Mouse (Mus musculus) retina, embryonic 14.5 days (tissue): ENCODE data around the gene Eif1.
A peak's percentile ranks its signal among the peaks of the same experiment; 100 is the strongest.
"Not testable (repeated sequence)": the region's sequence is repeated elsewhere in the genome, so short reads cannot be mapped to it uniquely, and the experiment has no call there.

Source experiments
- DNase-seq: peaks from one replicate; pipeline ENCODE4 v3.0.0-alpha.2; 2015; ENCODE audit warnings: low spot score

The Eif1 gene

GRCm38 (mm10) chr11:100312096-100312679 is 7.5 kb upstream of the Eif1 start:
- DNase-seq, result no peak

- DNase-seq, result no peak
These were observed 6.3 kb upstream of the Eif1 start for GRCm38 (mm10) chr11:100313424-100313823.

GRCm38 (mm10) chr11:100315439-100315838 is 4.2 kb upstream of the Eif1 start:
- DNase-seq, result no peak

GRCm38 (mm10) chr11:100317826-100318380 is 1.8 kb upstream of the Eif1 start:
- no peak for DNase-seq

- DNase-seq, result no peak
These were observed 895 bp upstream of the Eif1 start for GRCm38 (mm10) chr11:100318529-100319451.

GRCm38 (mm10) chr11:100320172-100320630 is 516 bp downstream of the Eif1 start:
- peak; percentile 95 for DNase-seq

GRCm38 (mm10) chr11:100320701-100321410 is 1.2 kb downstream of the Eif1 start:
- not testable (repeated sequence) for DNase-seq

- not testable (repeated sequence) for DNase-seq
These were observed 2.0 kb downstream of the Eif1 start for GRCm38 (mm10) chr11:100321479-100322305.

- no peak for DNase-seq
These were observed 3.0 kb downstream of the Eif1 start for GRCm38 (mm10) chr11:100322591-100323258.

GRCm38 (mm10) chr11:100323578-100323977 is 3.9 kb downstream of the Eif1 start:
- DNase-seq, result peak; percentile 85

GRCm38 (mm10) chr11:100325062-100325629 is 5.5 kb downstream of the Eif1 start:
- peak; percentile 16 for DNase-seq

- no peak for DNase-seq
These were observed 7.6 kb downstream of the Eif1 start for GRCm38 (mm10) chr11:100327316-100327715.

GRCm38 (mm10) chr11:100327761-100328160 is 8.1 kb downstream of the Eif1 start:
- DNase-seq, result no peak

- no peak for DNase-seq
These were observed 10.6 kb downstream of the Eif1 start for GRCm38 (mm10) chr11:100330235-100330634.

- not testable (repeated sequence) for DNase-seq
These were observed 11.2 kb downstream of the Eif1 start for GRCm38 (mm10) chr11:100330816-100331375.

- no peak for DNase-seq
These were observed 13.3 kb downstream of the Eif1 start for GRCm38 (mm10) chr11:100332766-100333515.

GRCm38 (mm10) chr11:100333944-100334457 is 14.3 kb downstream of the Eif1 start, which contains the start of gene Gast:
Gene Gast (plus strand): TSS chr11:100334407.
- DNase-seq, result no peak

GRCm38 (mm10) chr11:100335731-100336130 is 16.0 kb downstream of the Eif1 start:
- DNase-seq, result peak; percentile 69

- DNase-seq, result no peak
These were observed 24.6 kb downstream of the Eif1 start for GRCm38 (mm10) chr11:100344269-100344668.
